Mouse (Mus musculus) testis, adult 2 months (tissue): ENCODE data around the gene Fstl3.

ENCODE experiments used
- CTCF ChIP-seq: fragments of 200-500 bp; IDR thresholded peaks from 2 replicates; pipeline ENCODE4 v1.5.1; 2012; ENCODE audit warnings: low read depth, mild to moderate bottlenecking, inconsistent platforms, low read length, moderate library complexity; ENCODE audit not compliant: control insufficient read depth, insufficient read depth, insufficient replicate concordance
- POLR2A ChIP-seq: fragments of 200-500 bp; IDR thresholded peaks from 2 replicates; pipeline ENCODE4 v1.6.1; 2012; ENCODE audit warnings: low read depth, mild to moderate bottlenecking, inconsistent platforms, low read length, moderate library complexity; ENCODE audit not compliant: control insufficient read depth

DNA sequence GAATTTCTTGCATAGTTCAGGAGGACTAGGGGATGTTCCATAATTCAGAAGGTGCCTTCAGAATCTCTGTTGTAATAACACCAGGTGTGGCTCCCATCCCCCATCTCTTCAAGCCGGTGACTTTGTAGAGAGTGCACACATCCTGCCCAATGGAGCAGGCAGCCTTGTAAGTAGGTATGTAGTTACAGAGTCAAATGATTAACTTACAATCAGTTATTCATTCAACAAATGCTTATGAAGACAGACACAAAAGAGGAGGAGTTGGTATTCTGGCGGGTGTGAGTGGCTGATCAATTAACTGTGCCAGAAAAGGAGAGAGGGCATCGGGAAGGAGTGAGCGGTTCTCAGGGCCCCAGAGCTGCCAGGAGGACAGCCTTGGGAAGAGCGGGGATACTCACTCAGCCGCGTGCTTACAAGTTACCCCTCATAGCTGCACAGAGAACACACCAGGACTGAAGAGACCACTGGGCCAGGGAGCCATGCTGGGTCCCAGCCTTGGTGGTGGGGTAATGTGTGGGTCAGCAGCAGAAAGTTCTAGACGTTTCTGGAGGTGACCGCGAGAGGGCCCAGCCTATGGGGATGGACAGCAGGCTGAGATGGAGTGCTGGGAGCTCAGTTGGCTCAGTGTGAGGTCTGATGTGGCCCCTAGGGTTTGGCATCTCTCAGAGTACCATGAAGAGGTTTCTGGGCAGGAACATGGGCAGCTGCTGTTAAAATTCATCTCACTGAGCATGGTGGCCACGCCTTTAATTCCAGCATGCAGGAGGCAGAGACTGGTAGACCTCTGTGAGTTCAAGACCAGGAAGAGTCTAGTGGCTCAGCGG, 38.8 kb downstream of the Fstl3 start:
- TF ChIP-seq CTCF (no peak), POLR2A (no peak)
